Mouse (Mus musculus): ENCODE data around the gene Arid3c.
"Not testable (repeated sequence)": the region's sequence is repeated elsewhere in the genome, so short reads cannot be mapped to it uniquely, and the experiment has no call there.

Arid3c gene

DNA sequence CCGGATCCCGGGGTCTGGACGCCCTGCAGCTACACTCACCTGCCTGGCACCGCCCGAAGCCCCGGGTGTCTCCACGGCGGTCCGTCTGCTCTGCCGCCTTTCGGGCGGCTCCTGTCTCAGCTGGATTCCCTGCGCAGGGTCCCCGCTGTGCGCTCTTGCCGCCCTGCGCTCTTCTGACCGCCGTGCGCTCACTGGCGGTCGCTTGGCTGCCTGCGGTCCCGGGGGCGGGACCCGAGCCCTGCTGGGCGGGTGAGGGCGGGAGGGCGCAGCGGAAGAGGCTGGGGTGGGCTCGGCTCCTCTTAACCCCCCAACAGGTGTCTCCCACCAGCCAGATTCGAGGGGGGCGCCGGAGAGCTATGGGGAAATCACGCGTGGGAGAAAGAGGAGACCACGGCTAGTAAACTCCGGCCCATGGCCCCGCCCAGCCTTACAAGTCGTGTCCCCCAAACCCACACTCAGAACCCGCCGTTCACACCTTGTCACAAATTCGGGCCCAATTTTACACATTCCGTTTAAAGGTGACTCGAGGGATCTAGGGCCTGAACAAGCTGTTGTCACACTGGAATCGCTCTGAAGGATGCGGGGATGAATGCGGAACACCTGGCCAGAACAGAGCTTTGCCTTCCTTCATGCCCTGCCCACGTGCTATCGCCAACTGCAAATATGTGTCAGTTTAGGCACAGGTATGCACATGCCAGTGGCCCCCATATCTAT lies at the start of gene Arid3c:
Arid3c (minus strand) TSS at position 91 of the 714 bp plus-strand sequence.
- DNase-seq (ENCODE audit: low spot score in 2 of 2) = no peak

DNA sequence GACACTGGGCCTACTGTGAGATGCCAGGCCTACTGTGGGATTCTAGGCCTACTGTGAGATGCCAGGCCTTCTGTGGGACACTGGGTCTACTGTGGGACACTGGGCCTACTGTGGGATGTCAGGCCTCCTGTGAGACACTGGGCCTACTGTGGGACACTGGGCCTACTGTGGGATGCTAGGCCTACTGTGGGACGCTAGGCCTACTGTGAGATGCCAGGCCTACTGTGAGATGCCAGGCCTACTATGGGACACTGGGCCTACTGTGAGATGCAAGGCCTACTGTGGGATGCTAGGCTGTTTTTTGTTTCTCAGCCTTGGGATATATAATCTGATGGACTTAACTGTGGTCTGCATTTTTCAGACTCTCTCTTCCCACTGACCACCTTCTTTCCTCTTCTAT lies 44.9 kb upstream of the Arid3c start:
- DNase-seq (ENCODE audit: low spot score in 2 of 2) = not testable (repeated sequence)

DNA sequence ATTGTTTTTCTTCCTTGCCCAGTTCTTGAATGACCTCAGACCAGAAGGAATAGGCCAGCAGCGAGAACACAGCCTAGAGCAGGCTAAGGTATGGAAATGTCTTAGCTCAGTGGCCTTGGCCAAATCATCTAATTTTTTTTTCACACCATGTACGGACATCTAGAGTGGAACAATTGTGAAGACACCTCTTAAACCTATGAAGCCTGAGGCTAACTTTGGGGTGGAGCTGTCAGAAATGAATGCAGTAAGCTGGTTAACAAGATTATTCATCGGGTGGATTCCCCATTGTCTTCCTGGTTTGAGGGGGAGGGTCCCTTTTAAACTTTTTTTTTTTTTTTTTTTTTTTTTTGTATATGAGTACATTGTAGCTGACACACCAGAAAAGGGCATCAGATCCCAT lies 43.6 kb upstream of the Arid3c start:
- DNase-seq (ENCODE audit: low spot score in 2 of 2) = not testable (repeated sequence)

DNA sequence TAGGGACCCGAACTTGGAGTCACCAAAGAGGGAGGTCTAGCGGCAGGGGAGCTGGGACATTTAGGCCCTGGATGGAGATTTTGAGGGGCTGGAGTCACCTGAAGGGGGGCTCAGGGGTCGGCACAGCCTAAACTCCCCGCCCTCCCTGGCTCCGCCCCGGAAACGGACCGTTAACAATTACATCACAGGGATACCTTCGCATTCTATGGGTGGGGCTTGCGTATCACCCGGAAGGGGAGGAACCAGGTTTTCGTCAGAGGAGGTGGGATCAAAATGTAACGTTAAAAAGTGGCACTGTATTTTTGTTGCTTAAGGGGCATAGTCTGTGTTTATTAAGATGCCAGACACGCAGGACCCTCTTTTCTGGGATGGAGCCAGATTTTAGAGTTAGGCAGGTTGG lies 43.1 kb upstream of the Arid3c start, which contains the start of gene Ccl27a:
Ccl27a (minus strand) TSS at position 246 of the 400 bp plus-strand sequence.
- DNase-seq (ENCODE audit: low spot score in 2 of 2) = peak; percentile 35 to 65

DNA sequence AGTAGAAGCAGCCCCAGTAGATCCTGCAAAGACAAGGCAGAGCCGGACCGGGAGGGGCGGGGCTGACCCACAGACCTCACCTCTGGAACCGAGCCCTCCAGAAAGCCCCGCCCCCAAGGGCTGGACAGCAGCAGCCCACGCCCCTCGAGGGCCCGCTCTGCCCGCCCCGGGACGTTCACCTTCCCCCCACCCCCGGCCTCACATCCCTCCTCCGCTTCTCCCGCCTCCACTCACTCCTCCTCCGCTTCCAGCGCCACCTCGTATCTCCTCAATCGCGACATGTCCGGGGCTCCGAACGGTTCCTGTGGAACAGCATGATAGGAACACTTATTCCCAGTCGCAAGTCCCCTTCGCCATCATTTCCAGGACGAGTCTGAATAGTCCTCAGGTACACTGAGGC lies 42.6 kb upstream of the Arid3c start:
- peak; percentile 21 to 25 for DNase-seq (ENCODE audit: low spot score in 2 of 2)

DNA sequence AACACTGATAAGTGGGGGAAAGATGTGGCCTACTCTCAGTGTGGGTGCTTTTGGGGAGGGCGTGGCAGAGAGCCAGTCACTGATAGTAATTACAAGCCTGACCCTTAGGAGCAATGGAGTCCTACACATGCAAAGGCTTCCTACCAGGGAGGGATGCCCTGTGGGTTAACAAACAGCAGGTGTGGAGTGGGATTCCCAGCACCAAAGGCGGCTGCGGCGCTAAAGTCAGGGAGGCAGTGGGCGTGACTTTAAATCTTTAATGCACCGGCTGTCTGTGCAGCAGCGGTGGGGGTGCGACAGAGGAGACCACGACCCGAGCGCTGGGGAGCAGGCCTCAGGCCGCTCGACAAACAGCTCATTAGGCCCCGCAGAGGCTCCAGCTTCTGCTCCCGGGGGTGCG lies 42.0 kb upstream of the Arid3c start:
- DNase-seq (ENCODE audit: low spot score in 2 of 2) = not testable (repeated sequence)

DNA sequence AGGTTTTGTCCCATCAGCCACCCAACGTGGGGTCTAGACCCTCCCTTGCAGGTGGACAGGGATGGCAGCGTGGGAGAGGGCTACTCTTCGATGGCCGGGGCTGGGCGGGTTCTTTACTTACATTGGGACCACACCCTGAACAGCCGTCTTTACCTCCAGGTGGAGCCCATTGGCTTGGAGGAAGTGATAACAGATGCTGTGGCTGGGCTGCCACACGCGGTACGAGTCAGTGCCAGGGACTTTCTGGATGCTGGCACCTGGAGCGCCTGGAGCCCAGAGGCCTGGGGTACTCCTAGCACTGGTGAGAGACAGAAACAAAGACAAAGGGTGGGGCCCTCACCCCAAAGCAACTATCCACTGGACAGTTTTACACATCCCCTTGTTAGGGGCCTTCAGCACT lies 36.4 kb upstream of the Arid3c start:
- DNase-seq (ENCODE audit: low spot score in 2 of 2) = not testable (repeated sequence)

DNA sequence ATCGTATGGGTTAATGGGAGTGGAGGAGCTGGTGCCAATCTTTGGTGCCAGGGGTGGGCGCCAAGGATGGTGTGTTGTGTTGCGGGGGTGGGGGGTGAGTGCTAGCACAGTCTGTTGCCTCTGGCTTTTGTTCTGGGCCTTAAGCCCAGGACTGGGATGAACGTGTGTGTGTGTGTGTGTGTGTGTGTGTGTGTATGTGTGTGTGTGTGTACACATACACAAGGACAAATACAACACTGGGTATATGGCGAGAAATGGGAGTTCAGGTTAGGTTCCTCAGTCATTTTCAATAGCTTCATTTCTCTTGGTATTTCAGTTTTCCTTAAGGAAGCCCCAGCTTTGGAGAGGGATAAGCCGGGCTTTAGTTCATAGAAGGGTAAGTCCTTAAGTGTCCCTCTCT lies 32.2 kb upstream of the Arid3c start:
- not testable (repeated sequence) for DNase-seq (ENCODE audit: low spot score in 2 of 2)

DNA sequence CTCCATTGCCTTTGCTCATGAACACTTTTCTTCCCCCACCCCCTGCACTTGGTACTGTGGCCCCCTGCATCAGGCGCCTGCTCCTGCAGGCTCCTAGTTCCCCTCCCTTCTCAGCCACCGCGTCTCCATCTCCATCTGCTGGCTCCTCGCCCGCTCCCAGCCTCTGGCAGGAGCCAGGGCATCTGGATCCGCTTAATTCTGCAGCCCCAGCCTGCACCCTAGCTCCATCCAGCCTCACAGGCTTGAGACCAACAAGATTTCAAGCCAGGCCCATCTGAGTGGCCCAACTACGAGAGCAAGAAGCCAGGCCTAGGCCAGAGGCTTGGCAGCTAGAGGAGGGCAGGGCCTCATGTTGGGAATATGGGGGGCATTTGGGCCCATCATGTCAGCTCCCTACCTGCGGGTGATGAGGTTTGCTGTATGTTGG lies 31.8 kb upstream of the Arid3c start:
- DNase-seq (ENCODE audit: low spot score in 2 of 2) = not testable (repeated sequence)

DNA sequence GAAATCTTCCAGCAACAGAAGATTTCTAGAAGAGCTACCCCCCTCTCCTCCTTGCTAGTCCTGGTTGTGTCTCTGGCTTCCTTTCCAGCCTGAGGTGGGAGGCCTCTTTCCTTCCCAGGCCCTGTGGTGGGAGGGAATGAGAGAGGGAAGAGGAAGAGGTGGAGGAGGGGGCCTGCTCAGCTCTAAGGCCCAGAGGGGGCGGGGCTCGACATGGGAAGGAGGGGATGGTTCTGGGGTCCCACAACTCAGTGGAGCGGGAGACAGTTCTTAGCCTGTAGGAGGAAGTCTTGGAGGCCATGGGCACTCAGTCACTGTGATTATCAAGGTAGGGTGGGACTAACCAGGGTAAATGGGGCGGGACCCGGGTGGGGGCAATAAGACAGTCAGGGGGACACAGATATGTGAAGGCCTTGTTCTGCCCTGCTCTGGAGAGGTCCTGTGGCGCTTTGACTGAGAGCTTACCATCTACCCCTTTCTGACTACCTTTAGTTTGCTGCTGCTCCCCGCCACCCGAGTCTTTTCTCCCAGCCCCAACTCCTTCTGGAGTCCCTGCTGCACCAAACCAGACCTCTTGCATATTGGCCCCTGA lies 31.3 kb upstream of the Arid3c start:
- DNase-seq (ENCODE audit: low spot score in 2 of 2) = no peak

DNA sequence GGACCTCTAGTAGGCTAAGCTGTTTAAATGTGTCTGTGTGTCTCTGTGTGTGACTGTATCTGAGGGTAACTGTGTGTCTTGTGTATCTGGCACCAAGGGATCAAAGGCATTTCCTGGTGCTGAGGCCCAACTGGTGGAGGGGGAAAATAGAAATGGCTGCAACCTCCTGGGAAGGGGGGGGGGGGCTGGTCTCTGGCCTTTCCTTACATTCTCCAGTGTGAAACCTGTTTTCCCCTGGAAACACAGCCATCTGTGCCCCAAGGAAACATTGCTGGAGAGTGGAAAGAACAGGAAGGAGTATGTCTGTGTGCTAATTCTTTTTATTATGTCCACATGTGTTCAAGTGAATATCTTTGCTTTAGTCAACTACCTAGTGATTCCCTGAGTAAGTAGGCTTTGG lies 30.7 kb upstream of the Arid3c start:
- no peak for DNase-seq (ENCODE audit: low spot score in 2 of 2)

DNA sequence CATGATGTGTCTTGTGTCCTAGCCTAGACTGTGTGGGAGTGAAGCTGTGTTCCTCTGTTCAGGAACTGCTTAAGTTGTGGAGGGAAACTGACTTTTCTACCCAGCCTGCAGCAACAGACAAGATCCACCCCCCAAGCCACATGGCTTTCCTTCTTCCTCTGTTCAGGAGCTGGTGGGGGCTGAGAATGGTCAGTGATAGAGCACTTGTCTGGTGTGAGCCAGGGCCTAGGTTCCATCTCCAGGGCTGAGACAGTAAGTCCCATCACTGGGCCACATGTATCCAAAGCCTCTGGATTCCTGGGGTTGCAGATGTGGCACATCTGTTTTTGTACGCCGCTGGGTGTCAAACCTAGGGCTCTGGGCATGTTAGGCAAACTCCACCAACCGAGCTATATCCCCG lies 30.0 kb upstream of the Arid3c start:
- no peak for DNase-seq (ENCODE audit: low spot score in 2 of 2)

DNA sequence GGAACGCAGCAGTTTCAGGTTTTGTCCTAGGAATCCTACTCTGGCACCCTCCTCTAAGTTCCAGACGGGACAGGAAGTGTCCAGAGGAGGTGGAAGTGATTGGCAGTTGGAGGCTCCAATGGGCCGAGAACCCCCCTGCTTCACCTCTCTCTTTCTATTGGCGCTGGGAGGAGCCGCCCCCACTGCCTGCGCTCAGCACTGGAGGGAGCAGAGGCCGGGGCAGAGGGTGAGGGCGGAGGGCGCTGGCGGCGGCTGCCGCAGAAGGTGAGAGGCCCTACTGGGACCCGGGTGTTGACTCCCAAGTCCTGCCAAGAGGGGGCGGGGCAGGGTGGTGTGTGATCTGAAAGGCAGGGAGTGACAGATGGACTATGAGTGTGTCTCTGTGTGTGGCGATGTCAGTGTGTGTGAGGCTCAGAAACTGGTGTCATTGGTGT lies 29.4 kb upstream of the Arid3c start:
- peak; percentile 22 to 41 for DNase-seq (ENCODE audit: low spot score in 2 of 2)

DNA sequence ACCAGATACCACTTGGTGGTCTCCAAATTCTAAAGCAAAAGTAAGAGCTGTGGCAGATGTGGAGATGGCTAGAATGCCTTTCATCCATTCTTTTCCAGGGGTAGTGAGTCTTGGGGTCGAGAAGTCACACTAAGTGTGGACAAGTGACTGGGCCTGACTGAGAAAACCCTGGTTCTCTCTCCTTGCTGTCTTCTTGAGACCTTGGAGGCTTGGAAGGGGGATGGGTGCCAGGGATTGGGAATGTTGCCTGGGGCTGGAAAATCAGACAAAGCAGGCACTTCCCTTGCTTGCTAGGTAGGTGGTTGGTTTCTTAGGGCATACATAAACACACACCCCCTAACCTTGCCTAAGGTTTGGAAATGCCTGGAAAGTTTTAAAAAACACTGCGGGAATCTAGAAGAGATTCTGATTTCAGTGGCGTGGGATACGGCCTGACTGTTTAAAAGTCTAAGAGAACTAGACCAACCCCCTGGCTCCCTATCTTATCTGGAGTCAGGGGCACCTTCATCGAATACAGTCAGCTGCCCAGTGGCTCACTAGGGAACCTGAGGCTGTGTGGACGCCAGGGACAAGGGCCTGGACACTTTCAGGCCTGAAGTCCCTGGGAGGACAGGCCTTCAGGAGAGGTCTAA lies 28.8 kb upstream of the Arid3c start:
- no peak for DNase-seq (ENCODE audit: low spot score in 2 of 2)

DNA sequence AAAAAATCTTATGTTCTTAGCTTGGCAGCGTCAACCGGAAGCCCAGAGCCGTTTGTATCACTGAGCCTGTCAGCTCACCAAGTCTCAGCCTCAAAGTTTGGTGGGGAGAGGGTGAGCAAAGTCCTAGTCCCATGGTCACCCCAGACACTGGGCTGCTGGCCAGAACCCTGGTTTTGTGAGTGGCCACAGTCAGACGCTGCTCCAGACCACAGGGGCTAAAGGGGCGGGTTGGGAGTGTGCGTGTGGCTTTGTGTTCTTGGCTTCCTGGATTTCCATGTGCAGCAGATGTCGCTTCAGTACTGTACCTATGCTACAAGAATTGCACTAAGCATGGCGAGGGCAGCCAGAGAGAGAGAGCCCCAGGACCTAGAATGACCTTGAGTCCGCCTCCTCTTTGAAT lies 28.3 kb upstream of the Arid3c start:
- DNase-seq (ENCODE audit: low spot score in 2 of 2) = no peak

DNA sequence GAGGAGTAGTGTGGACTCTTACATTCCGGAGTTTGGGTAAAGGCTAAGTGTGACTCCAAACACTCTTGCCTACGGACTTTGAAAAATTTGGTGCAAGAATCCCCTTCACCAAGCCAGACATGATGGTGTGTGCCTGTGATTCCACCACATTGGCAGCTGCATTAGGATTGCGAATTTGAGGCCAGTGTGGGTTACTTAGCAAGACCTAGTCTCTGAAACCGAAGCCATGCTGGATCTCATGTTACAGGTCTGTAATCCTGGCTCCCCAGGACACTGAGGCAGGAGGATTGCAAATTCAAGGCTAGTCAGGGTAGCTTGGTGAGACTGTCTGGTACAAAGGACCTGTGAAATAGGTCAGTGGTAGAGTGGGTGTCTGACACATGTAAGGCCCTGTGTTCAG lies 27.8 kb upstream of the Arid3c start:
- no peak for DNase-seq (ENCODE audit: low spot score in 2 of 2)

DNA sequence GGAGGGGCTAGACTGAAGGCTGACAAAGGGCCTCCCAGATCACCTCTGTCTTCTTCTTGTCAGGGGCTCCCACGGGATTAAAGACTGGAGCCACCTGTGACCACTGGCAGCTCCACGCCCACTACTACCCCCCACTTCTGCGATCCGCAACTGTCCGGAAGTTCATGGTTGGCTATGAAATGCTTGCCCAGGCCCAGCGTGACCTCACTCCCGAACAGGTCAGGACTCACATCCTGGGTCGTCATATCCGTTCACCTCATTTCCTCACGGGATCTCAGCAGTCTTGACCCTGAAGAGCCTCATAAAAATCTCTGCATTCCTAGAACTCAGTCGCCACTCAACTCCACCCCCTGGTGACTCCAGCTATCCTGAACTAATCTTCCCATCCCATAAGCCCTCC lies 27.1 kb upstream of the Arid3c start:
- no peak for DNase-seq (ENCODE audit: low spot score in 2 of 2)

DNA sequence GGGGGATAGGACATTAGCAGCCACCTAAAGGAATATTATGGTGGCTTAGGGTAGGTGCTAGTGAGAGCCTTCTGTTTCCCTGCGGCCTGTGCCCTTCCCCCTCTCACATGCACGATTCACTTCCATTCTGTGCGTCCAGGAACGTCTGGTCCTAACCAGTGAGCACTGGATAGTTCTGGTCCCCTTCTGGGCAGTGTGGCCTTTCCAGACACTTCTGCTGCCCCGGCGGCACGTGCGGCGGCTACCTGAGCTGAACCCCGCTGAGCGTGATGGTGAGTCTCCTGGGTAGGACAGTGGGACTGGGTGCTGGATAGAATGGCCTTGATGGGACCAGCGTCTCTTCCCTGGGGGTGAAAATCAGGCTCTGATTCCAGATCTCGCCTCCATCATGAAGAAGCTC lies 26.4 kb upstream of the Arid3c start:
- no peak for DNase-seq (ENCODE audit: low spot score in 2 of 2)

DNA sequence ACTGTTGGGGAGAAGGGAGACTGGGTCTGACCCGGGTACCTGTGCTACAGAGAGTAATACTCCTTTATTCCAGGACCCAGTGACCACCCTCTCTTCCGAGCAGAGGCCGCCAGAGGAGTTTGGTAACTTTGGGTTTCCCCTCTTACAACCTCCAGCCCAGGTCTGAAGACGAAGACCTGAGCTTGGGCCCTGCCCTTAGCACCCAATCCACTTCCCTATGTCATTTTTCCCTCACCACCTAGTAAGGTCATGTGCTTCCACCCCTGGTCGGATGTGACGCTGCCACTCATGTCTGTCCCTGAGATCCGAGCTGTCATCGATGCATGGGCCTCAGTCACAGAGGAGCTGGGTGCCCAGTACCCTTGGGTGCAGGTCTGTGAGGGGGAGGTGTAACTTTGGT lies 25.5 kb upstream of the Arid3c start:
- no peak for DNase-seq (ENCODE audit: low spot score in 2 of 2)

DNA sequence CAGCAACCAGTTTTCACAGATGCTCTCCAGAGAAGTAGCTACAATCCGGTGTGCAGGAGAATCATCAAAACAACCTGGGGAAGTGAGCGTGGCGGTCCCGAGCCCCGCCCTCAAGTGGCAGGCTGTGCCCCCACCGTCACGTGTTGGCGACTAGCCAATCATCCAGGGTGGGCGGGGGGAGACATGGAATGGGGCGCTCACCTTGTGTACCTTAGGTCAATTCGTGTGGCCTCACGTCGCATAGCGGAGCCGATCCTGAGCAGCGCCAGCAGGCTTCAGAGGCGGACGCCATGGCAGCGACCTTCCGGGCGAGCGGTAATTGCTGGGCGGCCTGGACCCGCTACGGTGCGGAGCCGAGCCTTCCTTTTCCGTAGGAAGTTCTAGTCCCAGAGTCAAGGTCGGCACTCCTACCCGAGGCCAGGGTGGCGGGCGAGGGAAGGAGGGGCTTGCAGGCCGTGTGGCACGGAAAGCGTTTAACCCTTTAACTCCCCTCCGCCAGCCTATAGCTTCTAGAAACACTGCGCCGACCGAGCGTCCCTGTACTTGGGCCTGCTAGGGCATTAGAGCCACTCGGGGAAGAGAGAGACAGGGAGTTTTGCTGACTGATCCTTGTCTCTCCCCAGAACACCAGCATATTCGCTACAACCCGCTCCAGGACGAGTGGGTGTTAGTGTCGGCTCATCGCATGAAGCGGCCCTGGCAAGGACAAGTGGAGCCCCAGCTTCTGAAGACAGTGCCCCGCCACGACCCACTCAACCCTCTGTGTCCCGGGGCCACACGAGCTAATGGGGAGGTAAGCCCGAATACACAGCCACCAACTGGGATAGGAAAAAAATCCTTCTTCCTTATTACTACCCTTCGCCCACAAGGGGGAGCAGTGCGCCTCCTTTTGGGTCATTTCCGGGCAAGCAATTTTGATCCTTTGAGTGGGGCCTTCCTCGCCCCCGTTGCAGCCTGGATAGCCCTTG lies 24.7 kb upstream of the Arid3c start, which contains the start of gene Sigmar1:
Sigmar1 (minus strand) TSS at position 820 of the 968 bp plus-strand sequence.
- DNase-seq (ENCODE audit: low spot score in 2 of 2) = peak; percentile 69 to 82

DNA sequence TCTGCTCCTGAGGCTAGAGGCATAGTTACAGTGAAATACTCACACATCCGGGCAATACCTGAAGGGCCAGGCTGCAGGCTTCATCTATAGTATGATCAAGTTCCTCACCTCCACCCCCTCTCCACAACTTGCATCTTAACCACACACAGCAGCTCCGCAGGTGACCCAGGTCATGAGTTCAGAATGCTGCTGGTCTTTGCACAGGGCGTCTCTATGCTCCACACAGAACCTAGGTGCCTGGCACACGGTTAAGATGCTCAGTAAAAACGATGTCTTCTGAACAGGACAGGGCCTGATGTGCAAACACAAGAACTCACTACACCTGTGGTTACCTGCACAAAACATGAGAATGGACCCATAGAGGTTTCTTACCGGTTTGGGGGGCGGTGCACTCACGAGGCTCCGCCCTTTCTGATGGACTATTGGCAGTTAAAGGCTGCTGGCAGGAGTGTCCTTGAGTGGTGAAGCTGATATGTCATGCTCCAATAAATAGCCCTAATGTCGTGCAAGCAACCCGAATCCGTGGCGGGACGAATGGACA lies 23.9 kb upstream of the Arid3c start, which contains the start of gene Galt:
Galt (plus strand) TSS at position 432 of the 541 bp plus-strand sequence.
- no peak for DNase-seq (ENCODE audit: low spot score in 2 of 2)
